Mouse (Mus musculus): ENCODE measurements around the gene Sulf2. TPM values are rescaled to one million over a fixed set of nuclear protein-coding genes. Genes with fewer than 3 reads are reported as not detected.

The Sulf2 gene
- polyA plus RNA-seq, 1 experiment from 2014 or later, result 134 TPM

DNA sequence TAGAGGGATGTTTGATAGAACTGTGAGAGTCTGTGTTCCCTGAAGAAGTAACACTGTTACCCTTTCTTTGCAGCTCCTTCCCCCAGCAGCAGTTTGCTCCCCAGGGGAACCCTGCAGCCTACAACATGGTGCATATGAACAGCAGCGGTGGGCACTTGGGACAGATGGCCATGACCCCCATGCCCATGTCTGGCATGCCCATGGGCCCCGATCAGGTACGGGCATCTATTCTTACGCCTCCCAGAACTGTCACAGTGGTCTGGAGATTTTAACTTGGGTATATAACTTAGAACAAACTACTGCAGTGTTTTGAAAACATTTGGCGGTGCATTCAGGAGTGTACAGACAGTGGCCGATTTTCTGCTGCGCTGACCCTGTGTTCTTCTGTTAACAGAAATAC, 85.7 kb downstream of the Sulf2 start:
- H3K4me2 ChIP-seq (ENCODE audit: low read length), result no peak overlapping the region
- WGBS, result 89% methylated on average over 7 of the region's 7 CpGs
- peaks cover 94% of the 10 kb centered on the region for H3K36me3 ChIP-seq (ENCODE audit: control insufficient read depth, insufficient read depth, low read length)
- no peaks in the 10 kb centered on the region for H3K27me3 ChIP-seq (replicated peaks; ENCODE audit: control insufficient read depth, insufficient read depth, low read length)
- H3K9ac ChIP-seq (ENCODE audit: low read length), result no peak overlapping the region
- no peak overlapping the region for H3K4me3 ChIP-seq (ENCODE audit: low read depth, low read length)
- H3K27ac ChIP-seq (ENCODE audit: low read depth), result no peak overlapping the region
- no peaks in the 10 kb centered on the region; the same call in 1 of the 2 replicates for H3K4me1 ChIP-seq (replicated peaks; ENCODE audit: control insufficient read depth, insufficient read depth, low read length)
- H3K9me3 ChIP-seq (ENCODE audit: control insufficient read depth, low read length), result no peaks in the 10 kb centered on the region
- ATAC-seq (replicated peaks; ENCODE audit: low FRiP score, low TSS enrichment, low read depth) (no peak), DNase-seq (ENCODE audit: low spot score) (no peak)

GRCm38 (mm10) chr2:166069164-166069563, 86.3 kb downstream of the Sulf2 start:
- Histone ChIP-seq H3K9me3 (ENCODE audit: control insufficient read depth, low read length) (no peaks in the 10 kb centered on the region), H3K9ac (ENCODE audit: low read length) (no peak overlapping the region), H3K4me3 (ENCODE audit: low read depth, low read length) (no peak overlapping the region), H3K36me3 (ENCODE audit: control insufficient read depth, insufficient read depth, low read length) (peaks cover 94% of the 10 kb centered on the region), H3K4me1 (replicated peaks; ENCODE audit: control insufficient read depth, insufficient read depth, low read length) (no peaks in the 10 kb centered on the region), H3K27ac (ENCODE audit: low read depth) (no peak overlapping the region), H3K4me2 (ENCODE audit: low read length) (no peak overlapping the region), H3K27me3 (replicated peaks; ENCODE audit: control insufficient read depth, insufficient read depth, low read length) (no peaks in the 10 kb centered on the region)
- DNase-seq (ENCODE audit: low spot score) (no peak), ATAC-seq (replicated peaks; ENCODE audit: low FRiP score, low TSS enrichment, low read depth) (no peak)
- WGBS, result 87% methylated on average over 5 of the region's 5 CpGs

DNA sequence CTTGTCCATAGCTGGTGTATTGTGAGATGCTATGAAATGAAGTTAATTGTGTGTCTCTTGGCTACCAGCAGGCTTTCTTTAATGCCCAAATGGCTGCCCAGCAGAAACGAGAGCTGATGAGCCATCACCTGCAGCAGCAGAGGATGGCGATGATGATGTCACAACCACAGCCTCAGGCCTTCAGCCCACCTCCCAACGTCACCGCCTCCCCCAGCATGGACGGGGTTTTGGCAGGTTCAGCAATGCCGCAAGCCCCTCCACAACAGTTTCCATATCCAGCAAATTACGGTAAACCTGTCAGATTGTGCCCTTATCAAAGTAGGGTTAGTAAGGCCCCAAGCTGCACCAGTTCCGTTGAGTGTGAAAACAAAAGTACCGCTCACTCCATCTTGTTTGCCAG, 87.2 kb downstream of the Sulf2 start:
- no peak for DNase-seq (ENCODE audit: low spot score)
- H3K4me2 ChIP-seq (ENCODE audit: low read length), result no peak overlapping the region
- no peak overlapping the region for H3K4me3 ChIP-seq (ENCODE audit: low read depth, low read length)
- 88% methylated on average over 9 of the region's 9 CpGs for WGBS
- no peaks in the 10 kb centered on the region for H3K9me3 ChIP-seq (ENCODE audit: control insufficient read depth, low read length)
- ATAC-seq (replicated peaks; ENCODE audit: low FRiP score, low TSS enrichment, low read depth), result no peak
- H3K27me3 ChIP-seq (replicated peaks; ENCODE audit: control insufficient read depth, insufficient read depth, low read length), result no peaks in the 10 kb centered on the region
- no peak overlapping the region for H3K27ac ChIP-seq (ENCODE audit: low read depth)
- no peak overlapping the region for H3K9ac ChIP-seq (ENCODE audit: low read length)
- H3K36me3 ChIP-seq (ENCODE audit: control insufficient read depth, insufficient read depth, low read length), result peaks cover 93% of the 10 kb centered on the region
- no peaks in the 10 kb centered on the region for H3K4me1 ChIP-seq (replicated peaks; ENCODE audit: control insufficient read depth, insufficient read depth, low read length)

- H3K4me1 ChIP-seq (replicated peaks; ENCODE audit: control insufficient read depth, insufficient read depth, low read length), result no peaks in the 10 kb centered on the region
- H3K4me2 ChIP-seq (ENCODE audit: low read length), result no peak overlapping the region
- DNase-seq (ENCODE audit: low spot score) (no peak), ATAC-seq (replicated peaks; ENCODE audit: low FRiP score, low TSS enrichment, low read depth) (no peak)
- no peak overlapping the region for H3K4me3 ChIP-seq (ENCODE audit: low read depth, low read length)
- WGBS, result 85% methylated on average over 4 of the region's 4 CpGs
- no peak overlapping the region for H3K27ac ChIP-seq (ENCODE audit: low read depth)
- H3K9ac ChIP-seq (ENCODE audit: low read length), result no peak overlapping the region
- H3K9me3 ChIP-seq (ENCODE audit: control insufficient read depth, low read length), result no peaks in the 10 kb centered on the region
- H3K36me3 ChIP-seq (ENCODE audit: control insufficient read depth, insufficient read depth, low read length), result peaks cover 92% of the 10 kb centered on the region
- H3K27me3 ChIP-seq (replicated peaks; ENCODE audit: control insufficient read depth, insufficient read depth, low read length), result no peaks in the 10 kb centered on the region
Observed at GRCm38 (mm10) chr2:166066434-166066833, 89.0 kb downstream of the Sulf2 start.

- WGBS, result 91% methylated on average over 8 of the region's 8 CpGs
- no peak overlapping the region for H3K4me3 ChIP-seq (ENCODE audit: low read depth, low read length)
- no peak for DNase-seq (ENCODE audit: low spot score)
- no peaks in the 10 kb centered on the region for H3K4me1 ChIP-seq (replicated peaks; ENCODE audit: control insufficient read depth, insufficient read depth, low read length)
- no peaks in the 10 kb centered on the region for H3K9me3 ChIP-seq (ENCODE audit: control insufficient read depth, low read length)
- ATAC-seq (replicated peaks; ENCODE audit: low FRiP score, low TSS enrichment, low read depth), result no peak
- H3K9ac ChIP-seq (ENCODE audit: low read length), result no peak overlapping the region
- H3K27ac ChIP-seq (ENCODE audit: low read depth), result no peak overlapping the region
- H3K36me3 ChIP-seq (ENCODE audit: control insufficient read depth, insufficient read depth, low read length), result peaks cover 84% of the 10 kb centered on the region
- H3K27me3 ChIP-seq (replicated peaks; ENCODE audit: control insufficient read depth, insufficient read depth, low read length), result no peaks in the 10 kb centered on the region
- no peak overlapping the region for H3K4me2 ChIP-seq (ENCODE audit: low read length)
Observed at GRCm38 (mm10) chr2:166062431-166062830, 93.0 kb downstream of the Sulf2 start.

DNA sequence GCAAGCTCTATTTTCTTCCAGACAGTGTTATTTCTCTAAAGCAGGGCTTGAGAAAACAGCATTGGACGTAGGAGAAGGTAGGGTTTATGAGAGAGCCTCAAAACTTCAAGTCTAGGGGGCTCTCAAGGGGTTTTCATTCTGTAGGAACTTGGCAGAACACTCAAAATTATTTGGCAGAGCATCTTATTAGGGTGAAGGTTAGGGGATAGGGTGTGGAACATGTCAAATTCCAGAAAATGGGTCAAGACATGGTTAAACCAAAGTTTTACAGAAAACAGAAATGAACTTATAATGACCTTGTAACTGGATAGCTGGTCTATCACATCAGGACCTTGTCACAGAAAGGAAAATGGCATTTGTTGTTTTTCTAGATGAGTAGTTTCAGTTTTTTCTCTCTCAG, 93.5 kb downstream of the Sulf2 start:
- Histone ChIP-seq H3K4me2 (ENCODE audit: low read length) (no peak overlapping the region), H3K4me1 (replicated peaks; ENCODE audit: control insufficient read depth, insufficient read depth, low read length) (no peaks in the 10 kb centered on the region), H3K9me3 (ENCODE audit: control insufficient read depth, low read length) (no peaks in the 10 kb centered on the region), H3K27ac (ENCODE audit: low read depth) (no peak overlapping the region), H3K9ac (ENCODE audit: low read length) (no peak overlapping the region), H3K4me3 (ENCODE audit: low read depth, low read length) (no peak overlapping the region), H3K36me3 (ENCODE audit: control insufficient read depth, insufficient read depth, low read length) (peaks cover 83% of the 10 kb centered on the region), H3K27me3 (replicated peaks; ENCODE audit: control insufficient read depth, insufficient read depth, low read length) (no peaks in the 10 kb centered on the region)
- no peak for ATAC-seq (replicated peaks; ENCODE audit: low FRiP score, low TSS enrichment, low read depth)
- WGBS, result 61% methylated on average over 1 of the region's 1 CpGs
- DNase-seq (ENCODE audit: low spot score), result no peak

DNA sequence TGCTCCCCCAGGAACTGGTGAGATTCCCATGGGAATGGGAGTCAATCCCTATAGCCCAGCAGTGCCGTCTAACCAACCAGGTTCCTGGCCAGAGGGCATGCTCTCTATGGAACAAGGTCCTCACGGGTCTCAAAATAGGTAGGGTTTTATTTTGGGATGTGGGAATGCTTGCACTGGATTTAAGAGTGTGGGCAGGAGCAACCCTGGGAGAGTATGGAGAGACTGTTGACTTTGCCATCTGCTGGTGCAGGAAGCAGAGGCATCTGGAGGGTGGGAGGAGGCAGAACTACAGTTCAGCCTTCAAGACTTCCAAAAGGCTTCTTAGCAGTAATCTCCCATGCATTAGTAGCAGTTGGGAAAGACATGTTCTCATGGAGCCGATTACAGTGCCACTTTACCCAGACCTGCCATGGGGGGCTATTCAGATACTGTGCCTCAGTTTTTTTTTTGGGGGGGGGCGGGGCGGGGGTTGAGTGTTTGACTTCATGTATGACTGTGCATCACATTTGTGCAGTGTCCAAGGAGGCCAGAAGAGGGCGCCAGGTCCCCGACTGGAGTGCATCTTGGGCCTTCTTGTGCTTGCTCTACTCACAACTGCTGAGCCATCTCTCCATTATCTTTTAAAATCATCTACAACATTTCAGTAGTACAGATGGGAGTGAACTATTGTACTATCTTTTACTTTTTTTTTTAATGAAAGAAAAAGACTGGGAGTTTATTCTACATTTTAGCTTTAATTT, 95.6 kb downstream of the Sulf2 start:
- no peak overlapping the region for H3K4me3 ChIP-seq (ENCODE audit: low read depth, low read length)
- peaks cover 86% of the 10 kb centered on the region for H3K36me3 ChIP-seq (ENCODE audit: control insufficient read depth, insufficient read depth, low read length)
- no peak overlapping the region for H3K9ac ChIP-seq (ENCODE audit: low read length)
- H3K27me3 ChIP-seq (replicated peaks; ENCODE audit: control insufficient read depth, insufficient read depth, low read length), result no peaks in the 10 kb centered on the region
- no peaks in the 10 kb centered on the region for H3K9me3 ChIP-seq (ENCODE audit: control insufficient read depth, low read length)
- WGBS, result 74% methylated on average over 7 of the region's 7 CpGs
- H3K4me2 ChIP-seq (ENCODE audit: low read length), result no peak overlapping the region
- no peaks in the 10 kb centered on the region for H3K4me1 ChIP-seq (replicated peaks; ENCODE audit: control insufficient read depth, insufficient read depth, low read length)
- DNase-seq (ENCODE audit: low spot score) (no peak), ATAC-seq (replicated peaks; ENCODE audit: low FRiP score, low TSS enrichment, low read depth) (no peak)
- no peak overlapping the region for H3K27ac ChIP-seq (ENCODE audit: low read depth)

DNA sequence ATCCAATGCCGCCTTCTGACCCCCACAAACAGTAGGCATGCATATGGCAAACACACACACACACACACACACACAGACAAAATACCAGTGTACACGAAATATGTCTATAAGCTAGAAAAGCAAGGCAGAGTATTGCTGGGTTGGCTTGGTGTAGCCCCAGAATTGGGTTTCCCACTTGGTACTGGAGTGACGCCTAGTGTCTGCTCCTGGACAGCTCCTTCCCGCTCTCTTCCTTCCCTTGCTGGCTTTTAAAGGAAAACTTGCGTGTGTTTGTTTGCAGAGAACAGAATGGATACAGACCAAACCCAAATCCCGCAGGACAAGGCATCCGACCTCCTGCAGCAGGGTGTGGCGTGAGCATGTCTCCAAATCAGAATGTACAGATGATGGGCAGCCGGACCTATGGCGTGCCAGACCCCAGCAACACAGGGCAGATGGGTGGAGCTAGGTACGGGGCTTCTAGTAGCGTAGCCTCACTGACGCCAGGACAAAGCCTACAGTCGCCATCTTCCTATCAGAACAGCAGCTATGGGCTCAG, 101.4 kb downstream of the Sulf2 start:
- no peaks in the 10 kb centered on the region for H3K27me3 ChIP-seq (replicated peaks; ENCODE audit: control insufficient read depth, insufficient read depth, low read length)
- peaks cover 92% of the 10 kb centered on the region for H3K36me3 ChIP-seq (ENCODE audit: control insufficient read depth, insufficient read depth, low read length)
- 93% methylated on average over 14 of the region's 14 CpGs for WGBS
- ATAC-seq (replicated peaks; ENCODE audit: low FRiP score, low TSS enrichment, low read depth) (no peak), DNase-seq (ENCODE audit: low spot score) (no peak)
- no peak overlapping the region for H3K4me2 ChIP-seq (ENCODE audit: low read length)
- H3K4me1 ChIP-seq (replicated peaks; ENCODE audit: control insufficient read depth, insufficient read depth, low read length), result no peaks in the 10 kb centered on the region
- no peak overlapping the region for H3K9ac ChIP-seq (ENCODE audit: low read length)
- no peak overlapping the region for H3K27ac ChIP-seq (ENCODE audit: low read depth)
- no peak overlapping the region for H3K4me3 ChIP-seq (ENCODE audit: low read depth, low read length)
- H3K9me3 ChIP-seq (ENCODE audit: control insufficient read depth, low read length), result no peaks in the 10 kb centered on the region

- H3K36me3 ChIP-seq (ENCODE audit: control insufficient read depth, insufficient read depth, low read length), result peaks cover 96% of the 10 kb centered on the region
Observed at GRCm38 (mm10) chr2:166051966-166052365, 103.5 kb downstream of the Sulf2 start.

More at GRCm38 (mm10) chr2:166051966-166052365, 103.5 kb downstream of the Sulf2 start:
- ATAC-seq (replicated peaks; ENCODE audit: low FRiP score, low TSS enrichment, low read depth) (no peak), DNase-seq (ENCODE audit: low spot score) (no peak)
- Histone ChIP-seq H3K27me3 (replicated peaks; ENCODE audit: control insufficient read depth, insufficient read depth, low read length) (no peaks in the 10 kb centered on the region), H3K4me1 (replicated peaks; ENCODE audit: control insufficient read depth, insufficient read depth, low read length) (no peaks in the 10 kb centered on the region), H3K9me3 (ENCODE audit: control insufficient read depth, low read length) (no peaks in the 10 kb centered on the region), H3K9ac (ENCODE audit: low read length) (no peak overlapping the region), H3K4me2 (ENCODE audit: low read length) (no peak overlapping the region), H3K4me3 (ENCODE audit: low read depth, low read length) (no peak overlapping the region), H3K27ac (ENCODE audit: low read depth) (no peak overlapping the region)
- WGBS, result 89% methylated on average over 7 of the region's 7 CpGs
